Mouse (Mus musculus) stomach, embryonic 14.5 days (tissue): Measurements from ENCODE around the gene Nadk. TPM values are rescaled to one million over a fixed set of nuclear protein-coding genes. Genes with fewer than 3 reads are reported as not detected.

Experiments used
- ATAC-seq: fragments of 200-750 bp; cut with Nextera tagmentation; 2 replicates; pipeline ENCODE4 v1.8.0; 2017; ENCODE audit warnings: low read depth, moderate TSS enrichment; ENCODE audit not compliant: insufficient number of reproducible peaks, insufficient read depth, low FRiP score
- H3K27ac ChIP-seq: fragments of 300-500 bp; sonication (generic); 2 replicates; pipeline ENCODE4 v1.5.1; 2014; ENCODE audit warnings: mild to moderate bottlenecking, low read length, moderate library complexity, mixed read lengths
- H3K27me3 ChIP-seq: fragments of 300-500 bp; sonication (generic); 2 replicates; pipeline ENCODE4 v1.6.1; 2014; ENCODE audit warnings: low read length, control low read depth, mixed read lengths; ENCODE audit not compliant: control insufficient read depth, insufficient read depth
- H3K36me3 ChIP-seq: fragments of 300-500 bp; sonication (generic); 2 replicates; pipeline ENCODE4 v1.6.1; 2014; ENCODE audit warnings: mild to moderate bottlenecking, control low read depth, low read length, moderate library complexity, mixed read lengths; ENCODE audit not compliant: control insufficient read depth, insufficient read depth
- H3K4me1 ChIP-seq: fragments of 300-500 bp; sonication (generic); 2 replicates; pipeline ENCODE4 v1.6.1; 2014; ENCODE audit warnings: low read length, control low read depth, mixed read lengths; ENCODE audit not compliant: control insufficient read depth, insufficient read depth
- H3K4me2 ChIP-seq: fragments of 300-500 bp; sonication (generic); replicated peaks from 2 replicates; pipeline ENCODE4 v1.6.1; 2014; ENCODE audit warnings: low read depth, low read length, control low read depth
- H3K4me3 ChIP-seq: fragments of 300-500 bp; sonication (generic); 2 replicates; pipeline ENCODE4 v1.5.1; 2014; ENCODE audit warnings: low read depth, low read length, control low read depth
- H3K9ac ChIP-seq: fragments of 300-500 bp; sonication (generic); replicated peaks from 2 replicates; pipeline ENCODE4 v1.6.1; 2014; ENCODE audit warnings: low read depth, mild to moderate bottlenecking, control low read depth, low read length, moderate library complexity, mixed read lengths
- H3K9me3 ChIP-seq: fragments of 300-500 bp; sonication (generic); 2 replicates; pipeline ENCODE4 v1.6.1; 2016; ENCODE audit warnings: low read depth, low read length, control low read depth; ENCODE audit not compliant: control insufficient read depth
- WGBS: fragments of 180-500 bp; shearing (Covaris S2); extraction: QIAGEN DNeasy Blood & Tissue Kit; methylation state at CpG from one replicate; pipeline ENCODE4 v1.1.7; 2014; 5-methylcytosine and 5-hydroxymethylcytosine counted together
- polyA plus RNA-seq: library from polyadenylated mRNA; unstranded; fragments of >200 nt; fragmentation: Nextera tagmentation; extraction: Ambion mirVana; gene quantifications from 2 replicates; pipeline ENCODE4 v1.2.1, GENCODE M21; 2014

The Nadk gene
- polyA plus RNA-seq, 1 experiment from 2014 or later, result 78.4 TPM

DNA sequence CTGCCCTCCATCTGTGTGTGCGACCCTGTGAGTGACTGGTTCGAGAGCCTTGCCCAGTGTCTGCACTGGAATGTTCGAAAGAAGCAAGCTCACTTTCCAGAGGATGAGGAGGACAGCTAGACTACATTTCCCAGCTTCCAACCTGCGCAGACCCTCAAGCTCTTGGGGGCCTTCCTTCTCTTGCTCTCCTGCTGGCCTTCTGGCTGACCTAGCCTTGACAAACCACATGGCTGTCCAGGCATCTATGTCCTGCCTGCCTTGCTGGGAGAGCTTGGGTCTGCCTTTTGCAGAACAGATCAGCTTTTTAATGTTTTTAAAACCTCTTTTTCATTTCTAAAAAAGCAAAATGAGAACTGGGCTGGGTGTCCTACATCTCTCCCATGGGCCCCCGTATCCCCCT, 27.2 kb downstream of the Nadk start:
- 95% methylated on average over 5 of the region's 5 CpGs for WGBS

DNA sequence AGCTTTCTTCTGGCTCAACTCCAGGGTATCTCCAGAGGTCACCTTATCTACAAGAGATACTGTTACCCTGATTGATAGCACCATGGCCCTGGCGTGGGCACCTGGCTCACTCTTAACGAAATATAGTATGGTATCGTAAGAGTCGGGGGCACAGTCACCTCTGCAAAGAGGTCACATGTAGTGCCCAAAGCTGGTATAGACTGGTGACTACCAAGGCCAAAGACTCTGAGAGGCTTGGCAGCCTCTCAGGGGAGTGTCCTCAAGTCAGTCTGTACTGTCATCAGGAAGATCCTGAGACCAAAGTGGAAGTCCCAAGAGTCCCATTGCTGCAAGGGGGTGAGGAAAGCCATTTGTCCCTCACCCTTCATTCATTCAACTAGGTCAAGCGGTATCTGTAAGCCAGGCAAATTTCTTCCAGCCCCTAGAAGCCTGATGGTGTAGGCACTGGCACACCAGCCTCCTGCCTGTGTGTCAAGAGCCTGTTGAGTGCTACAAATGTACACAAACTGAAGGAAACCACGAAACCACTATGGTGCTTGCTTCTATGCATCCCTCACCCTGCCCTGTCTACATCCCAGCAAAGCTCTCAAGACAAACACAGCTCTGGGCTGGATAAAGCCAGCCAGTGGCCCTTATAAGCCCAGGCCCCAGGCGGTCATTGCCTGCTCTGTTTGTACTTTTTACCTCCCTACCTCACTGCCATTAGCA, 29.0 kb downstream of the Nadk start:
- H3K4me1 ChIP-seq, result no peaks in the 10 kb centered on the region
- no peak overlapping the region for H3K27ac ChIP-seq
- peaks cover 36% of the 10 kb centered on the region for H3K36me3 ChIP-seq
- H3K4me2 ChIP-seq, result no peak overlapping the region
- H3K9ac ChIP-seq, result no peak overlapping the region
- H3K9me3 ChIP-seq, result no peaks in the 10 kb centered on the region
- H3K4me3 ChIP-seq, result no peak overlapping the region
- ATAC-seq, result no peak
- no peaks in the 10 kb centered on the region for H3K27me3 ChIP-seq
- 70% methylated on average over 7 of the region's 7 CpGs for WGBS

More for the DNA sequence above, 27.2 kb downstream of the Nadk start:
- Histone ChIP-seq H3K36me3 (peaks cover 50% of the 10 kb centered on the region), H3K4me1 (no peaks in the 10 kb centered on the region), H3K27me3 (no peaks in the 10 kb centered on the region), H3K9ac (no peak overlapping the region), H3K27ac (no peak overlapping the region), H3K4me3 (no peak overlapping the region), H3K9me3 (no peaks in the 10 kb centered on the region), H3K4me2 (no peak overlapping the region)
- no peak for ATAC-seq

DNA sequence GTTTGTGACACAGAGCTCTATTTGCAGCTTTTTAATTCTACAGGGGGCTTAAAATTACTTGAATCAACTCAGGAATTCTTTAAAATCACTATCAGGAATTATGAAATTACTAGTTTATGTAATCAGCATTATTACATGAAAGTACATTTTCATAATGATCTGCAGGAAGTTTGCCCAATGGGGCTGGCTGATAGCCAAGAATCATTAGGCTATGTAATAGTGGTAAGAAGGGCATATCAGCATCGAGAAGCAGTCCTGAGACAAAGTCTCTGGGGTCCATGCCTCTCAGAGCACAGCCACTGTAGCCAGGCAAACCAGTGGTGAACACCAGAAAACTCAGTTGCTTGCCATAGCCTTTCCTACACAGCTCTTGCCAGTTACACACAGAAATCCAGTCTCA, 31.6 kb downstream of the Nadk start:
- Histone ChIP-seq H3K9ac (no peak overlapping the region), H3K27me3 (no peaks in the 10 kb centered on the region), H3K4me3 (no peak overlapping the region), H3K36me3 (peaks cover 17% of the 10 kb centered on the region), H3K4me2 (no peak overlapping the region), H3K9me3 (no peaks in the 10 kb centered on the region), H3K4me1 (no peaks in the 10 kb centered on the region), H3K27ac (no peak overlapping the region)
- ATAC-seq, result no peak
- WGBS, result 61% methylated on average over 1 of the region's 1 CpGs

DNA sequence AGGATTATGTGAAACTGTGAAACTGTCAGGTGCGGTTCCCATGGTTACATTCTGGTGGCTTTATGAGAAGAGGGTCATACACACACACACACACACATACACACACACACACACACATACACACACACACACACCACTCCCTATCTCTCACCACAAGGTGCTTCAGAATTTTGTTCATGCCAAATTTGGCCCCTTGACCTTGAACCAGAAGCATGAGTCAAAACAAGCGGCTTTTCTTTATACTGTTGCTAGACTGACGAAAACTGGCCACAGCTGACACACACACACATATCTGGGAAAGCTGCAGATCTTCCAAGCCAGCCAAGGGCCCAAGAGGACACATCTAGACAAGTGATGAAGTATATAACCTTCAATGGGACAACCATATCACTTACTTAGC, 33.6 kb downstream of the Nadk start:
- 81% methylated on average over 3 of the region's 3 CpGs for WGBS

DNA sequence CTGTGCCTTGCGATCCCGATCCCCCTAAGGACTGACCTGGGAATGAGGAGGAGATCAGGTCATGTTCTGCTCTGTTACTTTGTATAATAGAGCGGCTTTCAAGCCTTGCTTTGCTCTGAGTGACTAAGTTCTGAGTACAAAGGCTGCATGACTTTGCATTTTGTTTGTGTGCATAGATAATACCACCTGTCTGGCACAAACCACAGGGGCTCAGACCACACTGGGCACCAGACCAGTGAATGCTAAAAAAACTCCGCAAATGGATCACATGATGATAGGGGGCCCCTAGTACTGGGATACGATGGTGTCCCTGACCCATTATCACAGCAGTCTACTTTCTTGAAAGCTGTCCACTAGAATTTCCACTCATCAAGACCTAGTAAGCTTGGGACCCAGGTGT, 34.4 kb downstream of the Nadk start:
- H3K4me3 ChIP-seq, result no peak overlapping the region
- H3K4me2 ChIP-seq, result no peak overlapping the region
- H3K27me3 ChIP-seq, result no peaks in the 10 kb centered on the region
- no peak overlapping the region for H3K27ac ChIP-seq
- no peaks in the 10 kb centered on the region for H3K4me1 ChIP-seq
- no peaks in the 10 kb centered on the region for H3K9me3 ChIP-seq
- no peak for ATAC-seq
- H3K9ac ChIP-seq, result no peak overlapping the region
- 78% methylated on average over 5 of the region's 5 CpGs for WGBS
- no peaks in the 10 kb centered on the region for H3K36me3 ChIP-seq

More for the DNA sequence above, 33.6 kb downstream of the Nadk start:
- Histone ChIP-seq H3K4me1 (no peaks in the 10 kb centered on the region), H3K27ac (no peak overlapping the region), H3K4me3 (no peak overlapping the region), H3K36me3 (no peaks in the 10 kb centered on the region; the same call in 1 of the 2 replicates), H3K4me2 (no peak overlapping the region), H3K27me3 (no peaks in the 10 kb centered on the region), H3K9ac (no peak overlapping the region), H3K9me3 (no peaks in the 10 kb centered on the region)
- no peak for ATAC-seq

DNA sequence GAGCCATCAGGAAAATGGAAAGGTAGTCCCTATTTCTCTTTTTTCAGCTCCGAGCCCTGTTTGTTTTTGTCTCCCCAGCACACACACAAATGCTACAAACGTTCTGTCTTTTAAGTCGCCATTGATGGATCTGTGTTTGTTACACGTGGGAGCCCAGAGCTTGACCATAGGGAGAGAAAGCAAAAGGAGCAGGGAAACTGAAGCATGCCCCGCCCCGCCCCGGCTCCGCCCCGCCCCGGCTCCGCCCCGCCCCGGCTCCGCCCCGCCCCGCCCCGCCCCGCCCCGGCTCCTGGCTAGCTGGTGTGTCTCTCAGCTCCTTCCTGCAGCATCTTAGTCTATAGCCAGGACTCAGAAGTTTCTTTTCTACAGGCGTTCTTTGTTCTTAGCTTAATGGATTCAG, 36.4 kb downstream of the Nadk start:
- Histone ChIP-seq H3K9ac (no peak overlapping the region), H3K4me3 (no peak overlapping the region), H3K9me3 (no peaks in the 10 kb centered on the region), H3K4me1 (peaks cover 7% of the 10 kb centered on the region; the same call in 1 of the 2 replicates), H3K36me3 (peaks cover 2% of the 10 kb centered on the region; the same call in 1 of the 2 replicates), H3K4me2 (no peak overlapping the region), H3K27ac (no peak overlapping the region), H3K27me3 (no peaks in the 10 kb centered on the region)
- ATAC-seq, result no peak
- 21% methylated on average over 13 of the region's 20 CpGs for WGBS

DNA sequence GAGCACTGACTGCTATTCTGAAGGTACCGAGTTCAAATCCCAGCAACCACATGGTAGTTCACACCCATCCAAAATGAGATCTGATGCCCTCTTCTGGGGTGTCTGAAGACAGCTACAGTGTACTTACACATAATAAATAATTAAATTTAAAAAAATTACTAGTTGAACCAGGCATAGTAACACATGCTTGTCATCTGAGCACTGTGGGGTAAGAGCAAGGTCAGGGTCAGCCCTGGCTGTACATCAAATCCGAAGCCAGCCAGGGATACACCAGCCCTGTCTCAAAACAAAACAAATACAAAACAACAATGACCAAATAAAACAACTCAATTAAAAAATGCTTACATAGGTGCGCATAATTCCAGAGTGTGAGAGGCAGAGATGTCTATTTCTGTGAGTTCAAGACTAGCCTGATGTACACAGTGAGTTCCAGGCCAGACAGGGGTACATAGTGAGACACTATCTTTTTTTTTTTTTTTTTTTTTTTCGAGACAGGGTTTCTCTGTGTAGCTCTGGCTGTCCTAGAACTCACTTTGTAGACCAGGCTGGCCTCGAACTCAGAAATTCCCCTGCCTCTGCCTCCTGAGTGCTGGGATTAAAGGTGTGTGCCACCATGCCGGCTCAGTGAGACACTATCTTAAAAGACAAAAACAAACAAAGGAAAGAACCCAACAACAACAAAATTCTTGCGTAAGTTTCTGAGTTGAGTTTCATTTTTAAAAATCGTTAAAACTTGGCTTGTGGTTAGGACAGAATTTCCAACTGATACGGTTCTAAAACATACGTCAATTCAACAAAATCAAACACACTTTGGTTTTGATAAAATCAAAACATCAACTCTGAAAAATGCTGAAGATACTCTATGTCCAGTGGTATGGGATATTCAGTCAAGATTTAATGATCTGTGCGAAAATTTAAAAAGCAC, 38.0 kb downstream of the Nadk start:
- ATAC-seq, result no peak
- 80% methylated on average over 10 of the region's 11 CpGs for WGBS

DNA sequence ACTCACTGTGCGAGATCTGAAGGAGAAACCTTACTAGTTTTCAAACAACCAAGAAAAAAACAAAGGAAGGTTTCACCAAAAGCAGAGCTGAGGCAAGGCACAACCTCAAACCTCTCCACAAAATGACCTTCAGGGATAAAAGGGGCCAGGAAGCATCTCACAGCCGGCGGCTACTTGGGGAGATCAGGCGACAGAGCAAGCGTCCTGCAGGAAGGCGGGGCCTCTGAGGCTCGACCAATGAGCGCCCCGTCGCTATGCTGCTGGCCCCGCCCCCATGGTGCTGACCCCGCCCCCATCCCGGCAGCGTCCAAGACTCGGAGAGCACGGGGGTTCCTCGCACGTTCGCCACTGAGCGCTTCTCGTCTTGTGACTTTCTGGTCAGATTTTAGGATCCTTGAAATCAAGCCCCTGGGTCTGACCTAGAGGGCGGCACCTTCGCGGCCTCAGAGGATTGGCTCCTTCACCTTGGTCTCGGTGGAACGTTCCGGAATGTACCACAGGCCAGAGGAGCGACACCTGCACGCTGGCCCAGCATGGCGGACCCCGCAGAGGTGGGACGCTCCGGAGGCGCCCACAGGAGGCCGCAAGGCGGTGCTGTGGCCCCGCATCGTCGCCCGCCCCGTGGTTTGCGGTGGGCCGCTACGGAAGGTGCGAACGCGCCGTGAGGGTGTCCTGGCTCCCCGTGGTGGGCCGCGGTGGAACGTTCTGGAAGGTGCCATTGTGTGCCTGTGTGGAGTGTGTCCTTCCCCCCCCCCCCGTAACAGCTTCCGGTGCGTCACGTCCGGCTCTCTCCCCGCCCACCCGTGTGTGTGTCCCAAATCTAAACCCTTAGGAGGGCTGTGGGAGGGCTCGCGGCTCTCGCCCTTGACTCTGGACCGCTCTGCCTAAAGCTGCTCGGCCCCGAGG, 39.2 kb downstream of the Nadk start, which contains the start of gene Slc35e2:
Gene Slc35e2, plus strand, starts transcription at position 326 of the 906 bp plus-strand sequence.
- no peaks in the 10 kb centered on the region for H3K27me3 ChIP-seq
- peak; percentile 96 for ATAC-seq
- WGBS, result under 1% methylated on average over 59 of the region's 65 CpGs

More for the DNA sequence above, 38.0 kb downstream of the Nadk start:
- peak overlapping the region; percentile 99; the same call in 1 of the 2 replicates for H3K27ac ChIP-seq
- H3K4me3 ChIP-seq, result peak overlapping the region; percentile 95
- H3K9ac ChIP-seq, result no peak overlapping the region
- H3K27me3 ChIP-seq, result no peaks in the 10 kb centered on the region
- peaks cover 7% of the 10 kb centered on the region; the same call in 1 of the 2 replicates for H3K4me1 ChIP-seq
- peak overlapping the region; percentile 73 for H3K4me2 ChIP-seq
- H3K36me3 ChIP-seq, result peaks cover 2% of the 10 kb centered on the region; the same call in 1 of the 2 replicates
- H3K9me3 ChIP-seq, result no peaks in the 10 kb centered on the region

More for the DNA sequence above, 39.2 kb downstream of the Nadk start, which contains the start of gene Slc35e2:
- Histone ChIP-seq H3K4me1 (peaks cover 7% of the 10 kb centered on the region; the same call in 1 of the 2 replicates), H3K36me3 (peaks cover 2% of the 10 kb centered on the region; the same call in 1 of the 2 replicates), H3K27ac (peak within 1 kb of the TSS; percentile 99), H3K4me2 (peak within 1 kb of the TSS; percentile 73), H3K9ac (peak within 1 kb of the TSS; percentile 87), H3K9me3 (no peaks in the 10 kb centered on the region), H3K4me3 (peak within 1 kb of the TSS; percentile 95)
